Mouse (Mus musculus) brown adipose tissue, adult 24 weeks (tissue): ENCODE measurements around the gene Neil1. TPM values are rescaled to one million over a fixed set of nuclear protein-coding genes. Genes with fewer than 3 reads are reported as not detected.

Experiments used
- polyA plus RNA-seq: library from polyadenylated mRNA; stranded (reverse); fragments of >200 nt; gene quantifications from 2 replicates; pipeline ENCODE4 v1.2.4, GENCODE M21; 2012; ENCODE audit not compliant: missing spikeins, insufficient read depth, insufficient read length

Neil1 gene
- polyA plus RNA-seq, 1 experiment, result 9.9 TPM

Other genes starting within 250 kb of the Neil1 start
- 5.9 and 6.8 TPM in 2 replicates for gene Snx33, start 219.9 kb downstream of the Neil1 start, polyA plus RNA-seq
- 52.9 and 57.6 TPM in 2 replicates for gene Imp3, start 210.8 kb downstream of the Neil1 start, polyA plus RNA-seq
- 9.4 and 10.9 TPM in 2 replicates for gene Snupn, start 197.4 kb downstream of the Neil1 start, polyA plus RNA-seq
- 9.8 and 13.4 TPM in 2 replicates for gene Ptpn9, start 153.4 kb downstream of the Neil1 start, polyA plus RNA-seq
- gene Sin3a, start 76.3 kb downstream of the Neil1 start, polyA plus RNA-seq, result 14.9 and 20.4 TPM in 2 replicates
- gene Man2c1, start 17.6 kb downstream of the Neil1 start, polyA plus RNA-seq, result 33.1 and 72.3 TPM in 2 replicates
- gene Commd4, start 10.0 kb upstream of the Neil1 start, polyA plus RNA-seq, result 65.1 and 89.8 TPM in 2 replicates
- not detected in 2 replicates for gene Trcg1, start 88.3 kb upstream of the Neil1 start, polyA plus RNA-seq
- 6.0 and 7.2 TPM in 2 replicates for gene 1700017B05Rik, start 114.3 kb upstream of the Neil1 start, polyA plus RNA-seq